Mouse (Mus musculus): ENCODE measurements around the gene Kcnk12. TPM values are rescaled to one million over a fixed set of nuclear protein-coding genes. Genes with fewer than 3 reads are reported as not detected.

Gene Kcnk12
- polyA plus RNA-seq, 1 experiment from 2014 or later = not detected

GRCm38 (mm10) chr17:87791517-87792098, 6.2 kb downstream of the Kcnk12 start:
- no peak overlapping the region for H3K4me2 ChIP-seq (replicated peaks; ENCODE audit: low read depth, low read length)
- H3K9ac ChIP-seq (ENCODE audit: low read depth, low read length) = no peak overlapping the region
- no peaks in the 10 kb centered on the region for H3K9me3 ChIP-seq (ENCODE audit: control insufficient read depth, low read length)
- 0 out of 2 replicates have a peak, but pooled peaks cover under 1% of the 10 kb centered on the region for H3K4me1 ChIP-seq (ENCODE audit: control insufficient read depth, insufficient read depth, low read length)
- WGBS = 77% methylated on average over 7 of the region's 7 CpGs
- no peak overlapping the region for H3K27ac ChIP-seq (ENCODE audit: low read depth, low read length)
- peaks cover 20% of the 10 kb centered on the region for H3K27me3 ChIP-seq (ENCODE audit: control insufficient read depth, insufficient read depth, low read length)
- no peak for ATAC-seq (ENCODE audit: low FRiP score, low TSS enrichment)
- H3K4me3 ChIP-seq (ENCODE audit: low read length) = no peak overlapping the region
- no peaks in the 10 kb centered on the region for H3K36me3 ChIP-seq (ENCODE audit: control insufficient read depth, insufficient read depth, low read length)

GRCm38 (mm10) chr17:87790661-87791060, 7.1 kb downstream of the Kcnk12 start:
- Histone ChIP-seq H3K27ac (ENCODE audit: low read depth, low read length) (no peak overlapping the region), H3K4me3 (ENCODE audit: low read length) (no peak overlapping the region), H3K9me3 (ENCODE audit: control insufficient read depth, low read length) (no peaks in the 10 kb centered on the region), H3K9ac (ENCODE audit: low read depth, low read length) (no peak overlapping the region), H3K4me1 (ENCODE audit: control insufficient read depth, insufficient read depth, low read length) (no peaks in the 10 kb centered on the region), H3K4me2 (replicated peaks; ENCODE audit: low read depth, low read length) (no peak overlapping the region), H3K36me3 (ENCODE audit: control insufficient read depth, insufficient read depth, low read length) (no peaks in the 10 kb centered on the region), H3K27me3 (ENCODE audit: control insufficient read depth, insufficient read depth, low read length) (peaks cover 10% of the 10 kb centered on the region)
- ATAC-seq (ENCODE audit: low FRiP score, low TSS enrichment) = no peak
- WGBS = 95% methylated on average over 5 of the region's 5 CpGs

- Histone ChIP-seq H3K27ac (ENCODE audit: low read depth, low read length) (no peak overlapping the region), H3K36me3 (ENCODE audit: control insufficient read depth, insufficient read depth, low read length) (no peaks in the 10 kb centered on the region), H3K4me1 (ENCODE audit: control insufficient read depth, insufficient read depth, low read length) (no peaks in the 10 kb centered on the region), H3K9me3 (ENCODE audit: control insufficient read depth, low read length) (no peaks in the 10 kb centered on the region), H3K9ac (ENCODE audit: low read depth, low read length) (no peak overlapping the region), H3K4me3 (ENCODE audit: low read length) (no peak overlapping the region), H3K4me2 (replicated peaks; ENCODE audit: low read depth, low read length) (no peak overlapping the region), H3K27me3 (ENCODE audit: control insufficient read depth, insufficient read depth, low read length) (no peaks in the 10 kb centered on the region)
- WGBS = 67% methylated on average over 6 of the region's 6 CpGs
- ATAC-seq (ENCODE audit: low FRiP score, low TSS enrichment) = no peak
Observed at GRCm38 (mm10) chr17:87788216-87788615, 9.6 kb downstream of the Kcnk12 start.

- H3K9me3 ChIP-seq (ENCODE audit: control insufficient read depth, low read length) = no peaks in the 10 kb centered on the region
- no peaks in the 10 kb centered on the region for H3K4me1 ChIP-seq (ENCODE audit: control insufficient read depth, insufficient read depth, low read length)
- H3K4me3 ChIP-seq (ENCODE audit: low read length) = no peak overlapping the region
- ATAC-seq (ENCODE audit: low FRiP score, low TSS enrichment) = no peak
- 89% methylated on average over 4 of the region's 4 CpGs for WGBS
- no peak overlapping the region for H3K9ac ChIP-seq (ENCODE audit: low read depth, low read length)
- H3K27me3 ChIP-seq (ENCODE audit: control insufficient read depth, insufficient read depth, low read length) = no peaks in the 10 kb centered on the region
- H3K36me3 ChIP-seq (ENCODE audit: control insufficient read depth, insufficient read depth, low read length) = no peaks in the 10 kb centered on the region
- H3K27ac ChIP-seq (ENCODE audit: low read depth, low read length) = no peak overlapping the region
- H3K4me2 ChIP-seq (replicated peaks; ENCODE audit: low read depth, low read length) = no peak overlapping the region
Observed at GRCm38 (mm10) chr17:87787711-87788110, 10.1 kb downstream of the Kcnk12 start.

- H3K36me3 ChIP-seq (ENCODE audit: control insufficient read depth, insufficient read depth, low read length) = no peaks in the 10 kb centered on the region
- no peak overlapping the region for H3K4me2 ChIP-seq (replicated peaks; ENCODE audit: low read depth, low read length)
- H3K27ac ChIP-seq (ENCODE audit: low read depth, low read length) = no peak overlapping the region
- no peaks in the 10 kb centered on the region for H3K27me3 ChIP-seq (ENCODE audit: control insufficient read depth, insufficient read depth, low read length)
- no peak overlapping the region for H3K4me3 ChIP-seq (ENCODE audit: low read length)
- H3K9ac ChIP-seq (ENCODE audit: low read depth, low read length) = no peak overlapping the region
- no peak for ATAC-seq (ENCODE audit: low FRiP score, low TSS enrichment)
- H3K4me1 ChIP-seq (ENCODE audit: control insufficient read depth, insufficient read depth, low read length) = no peaks in the 10 kb centered on the region
- WGBS = 90% methylated on average over 15 of the region's 15 CpGs
- no peaks in the 10 kb centered on the region for H3K9me3 ChIP-seq (ENCODE audit: control insufficient read depth, low read length)
Observed at GRCm38 (mm10) chr17:87785721-87786120, 12.1 kb downstream of the Kcnk12 start.

- ATAC-seq (ENCODE audit: low FRiP score, low TSS enrichment) = no peak
- WGBS = 91% methylated on average over 2 of the region's 2 CpGs
Observed at GRCm38 (mm10) chr17:87784911-87785310, 12.9 kb downstream of the Kcnk12 start.

GRCm38 (mm10) chr17:87784141-87784831, 13.5 kb downstream of the Kcnk12 start:
- Histone ChIP-seq H3K9ac (ENCODE audit: low read depth, low read length) (no peak overlapping the region), H3K36me3 (ENCODE audit: control insufficient read depth, insufficient read depth, low read length) (no peaks in the 10 kb centered on the region), H3K4me1 (ENCODE audit: control insufficient read depth, insufficient read depth, low read length) (no peaks in the 10 kb centered on the region), H3K9me3 (ENCODE audit: control insufficient read depth, low read length) (no peaks in the 10 kb centered on the region), H3K4me3 (ENCODE audit: low read length) (no peak overlapping the region), H3K4me2 (replicated peaks; ENCODE audit: low read depth, low read length) (no peak overlapping the region), H3K27me3 (ENCODE audit: control insufficient read depth, insufficient read depth, low read length) (no peaks in the 10 kb centered on the region), H3K27ac (ENCODE audit: low read depth, low read length) (no peak overlapping the region)
- ATAC-seq (ENCODE audit: low FRiP score, low TSS enrichment) = no peak
- WGBS = 64% methylated on average over 14 of the region's 14 CpGs

More at GRCm38 (mm10) chr17:87784911-87785310, 12.9 kb downstream of the Kcnk12 start:
- H3K4me2 ChIP-seq (replicated peaks; ENCODE audit: low read depth, low read length) = no peak overlapping the region
- H3K9me3 ChIP-seq (ENCODE audit: control insufficient read depth, low read length) = no peaks in the 10 kb centered on the region
- H3K36me3 ChIP-seq (ENCODE audit: control insufficient read depth, insufficient read depth, low read length) = no peaks in the 10 kb centered on the region
- H3K27me3 ChIP-seq (ENCODE audit: control insufficient read depth, insufficient read depth, low read length) = no peaks in the 10 kb centered on the region
- H3K4me3 ChIP-seq (ENCODE audit: low read length) = no peak overlapping the region
- H3K9ac ChIP-seq (ENCODE audit: low read depth, low read length) = no peak overlapping the region
- H3K27ac ChIP-seq (ENCODE audit: low read depth, low read length) = no peak overlapping the region
- no peaks in the 10 kb centered on the region for H3K4me1 ChIP-seq (ENCODE audit: control insufficient read depth, insufficient read depth, low read length)

GRCm38 (mm10) chr17:87781244-87781643, 16.6 kb downstream of the Kcnk12 start:
- H3K4me2 ChIP-seq (replicated peaks; ENCODE audit: low read depth, low read length) = no peak overlapping the region
- H3K27me3 ChIP-seq (ENCODE audit: control insufficient read depth, insufficient read depth, low read length) = no peaks in the 10 kb centered on the region
- no peak for ATAC-seq (ENCODE audit: low FRiP score, low TSS enrichment)
- H3K4me3 ChIP-seq (ENCODE audit: low read length) = no peak overlapping the region
- H3K9me3 ChIP-seq (ENCODE audit: control insufficient read depth, low read length) = no peaks in the 10 kb centered on the region
- H3K4me1 ChIP-seq (ENCODE audit: control insufficient read depth, insufficient read depth, low read length) = no peaks in the 10 kb centered on the region
- WGBS = 90% methylated on average over 5 of the region's 5 CpGs
- no peaks in the 10 kb centered on the region for H3K36me3 ChIP-seq (ENCODE audit: control insufficient read depth, insufficient read depth, low read length)
- H3K9ac ChIP-seq (ENCODE audit: low read depth, low read length) = no peak overlapping the region
- no peak overlapping the region for H3K27ac ChIP-seq (ENCODE audit: low read depth, low read length)

- Histone ChIP-seq H3K36me3 (ENCODE audit: control insufficient read depth, insufficient read depth, low read length) (no peaks in the 10 kb centered on the region), H3K27ac (ENCODE audit: low read depth, low read length) (no peak overlapping the region), H3K9me3 (ENCODE audit: control insufficient read depth, low read length) (no peaks in the 10 kb centered on the region), H3K4me2 (replicated peaks; ENCODE audit: low read depth, low read length) (no peak overlapping the region), H3K4me3 (ENCODE audit: low read length) (no peak overlapping the region), H3K4me1 (ENCODE audit: control insufficient read depth, insufficient read depth, low read length) (no peaks in the 10 kb centered on the region), H3K27me3 (ENCODE audit: control insufficient read depth, insufficient read depth, low read length) (no peaks in the 10 kb centered on the region), H3K9ac (ENCODE audit: low read depth, low read length) (no peak overlapping the region)
- no peak for ATAC-seq (ENCODE audit: low FRiP score, low TSS enrichment)
- 49% methylated on average over 2 of the region's 2 CpGs for WGBS
Observed at GRCm38 (mm10) chr17:87780164-87780563, 17.6 kb downstream of the Kcnk12 start.

Data from kidney, embryonic 14.5 days (tissue).